Mouse (Mus musculus): ENCODE measurements around the gene Olfr1212.

Olfr1212 gene

GRCm38 (mm10) chr2:88953669-88954068, at the start of gene Olfr1212:
TSS of gene Olfr1212 (plus strand) at chr2:88953969.
- no peak for DNase-seq (ENCODE audit: low spot score in 2 of 2)

GRCm38 (mm10) chr2:88915057-88915456, 38.7 kb upstream of the Olfr1212 start, which contains the start of gene Olfr1209:
TSS of gene Olfr1209 (minus strand) at chr2:88915157.
- no peak for DNase-seq (ENCODE audit: low spot score in 2 of 2)

GRCm38 (mm10) chr2:88938011-88938410, 15.8 kb upstream of the Olfr1212 start, which contains the start of gene Olfr1211:
TSS of gene Olfr1211 (minus strand) at chr2:88938111.
- DNase-seq (ENCODE audit: low spot score in 2 of 2) = no peak

- DNase-seq (ENCODE audit: low spot score in 2 of 2) = no peak
Observed at GRCm38 (mm10) chr2:88980181-88980580, 26.4 kb downstream of the Olfr1212 start, which contains the start of gene Gm13762. TSS of gene Gm13762 (minus strand) at chr2:88980281.

GRCm38 (mm10) chr2:88992553-88992952, 38.8 kb downstream of the Olfr1212 start, which contains the start of gene Olfr1214:
TSS of gene Olfr1214 (minus strand) at chr2:88992653.
- DNase-seq (ENCODE audit: low spot score in 2 of 2) = no peak

- DNase-seq (ENCODE audit: low spot score in 2 of 2) = no peak
Observed at GRCm38 (mm10) chr2:89006873-89007272, 53.1 kb downstream of the Olfr1212 start, which contains the start of gene Olfr1215. TSS of gene Olfr1215 (minus strand) at chr2:89006973.

Data from right cerebral cortex, postnatal 36 days (tissue).